Mouse (Mus musculus): Measurements from ENCODE around the gene Fam104a. TPM values are rescaled to one million over a fixed set of nuclear protein-coding genes. Genes with fewer than 3 reads are reported as not detected.

Gene Fam104a
- polyA plus RNA-seq, 1 experiment from 2014 or later: 53.7 TPM

DNA sequence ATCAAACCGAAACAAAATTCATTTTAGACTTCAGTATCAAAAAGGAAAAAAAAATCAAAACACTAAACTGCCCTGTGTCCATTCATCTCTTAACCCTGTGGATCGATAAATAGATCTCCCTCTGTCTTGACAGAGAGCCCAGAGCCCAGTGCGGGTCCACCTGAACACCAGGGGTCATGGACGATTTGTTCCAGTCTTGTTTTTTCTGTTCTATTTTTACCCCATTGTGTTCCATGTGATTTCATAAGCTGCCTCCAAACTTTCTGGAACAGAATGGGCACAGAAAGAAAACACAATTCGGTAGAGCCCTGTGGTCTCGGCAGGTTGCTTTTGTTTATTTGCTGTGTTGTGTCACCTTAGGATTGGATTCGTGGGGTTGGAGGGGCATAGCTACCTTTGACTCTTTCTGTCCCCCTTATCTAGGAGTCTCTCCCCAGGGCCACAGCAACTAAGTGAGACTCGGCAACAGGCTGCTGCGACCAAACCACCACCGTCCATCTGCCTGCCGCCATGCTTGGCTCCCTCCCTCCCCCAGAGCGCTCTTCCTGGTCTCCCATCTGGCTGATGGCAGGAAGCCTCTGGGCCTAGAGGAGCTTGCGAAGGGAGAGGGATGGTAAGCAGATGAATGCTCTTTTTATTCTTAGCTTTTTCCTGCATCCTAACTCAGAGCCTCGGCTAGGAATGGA lies 38.6 kb upstream of the Fam104a start:
- ATAC-seq (peak; percentile 9; the same call in 1 of the 2 replicates), DNase-seq (ENCODE audit: low spot score) (peak; percentile 34)
- Histone ChIP-seq H3K4me1 (ENCODE audit: control insufficient read depth, insufficient read depth, low read length) (peaks cover 12% of the 10 kb centered on the region), H3K4me3 (ENCODE audit: low read depth, low read length) (no peak overlapping the region), H3K9me3 (replicated peaks; ENCODE audit: control insufficient read depth, low read length) (no peaks in the 10 kb centered on the region), H3K9ac (ENCODE audit: low read length) (no peak overlapping the region), H3K4me2 (ENCODE audit: low read length) (no peak overlapping the region), H3K36me3 (ENCODE audit: control insufficient read depth, insufficient read depth, low read length) (peaks cover 18% of the 10 kb centered on the region), H3K27ac (ENCODE audit: low read depth, low read length) (no peak overlapping the region), H3K27me3 (replicated peaks; ENCODE audit: control insufficient read depth, insufficient read depth, low read length) (no peaks in the 10 kb centered on the region)
- 72% methylated on average over 14 of the region's 14 CpGs for WGBS

DNA sequence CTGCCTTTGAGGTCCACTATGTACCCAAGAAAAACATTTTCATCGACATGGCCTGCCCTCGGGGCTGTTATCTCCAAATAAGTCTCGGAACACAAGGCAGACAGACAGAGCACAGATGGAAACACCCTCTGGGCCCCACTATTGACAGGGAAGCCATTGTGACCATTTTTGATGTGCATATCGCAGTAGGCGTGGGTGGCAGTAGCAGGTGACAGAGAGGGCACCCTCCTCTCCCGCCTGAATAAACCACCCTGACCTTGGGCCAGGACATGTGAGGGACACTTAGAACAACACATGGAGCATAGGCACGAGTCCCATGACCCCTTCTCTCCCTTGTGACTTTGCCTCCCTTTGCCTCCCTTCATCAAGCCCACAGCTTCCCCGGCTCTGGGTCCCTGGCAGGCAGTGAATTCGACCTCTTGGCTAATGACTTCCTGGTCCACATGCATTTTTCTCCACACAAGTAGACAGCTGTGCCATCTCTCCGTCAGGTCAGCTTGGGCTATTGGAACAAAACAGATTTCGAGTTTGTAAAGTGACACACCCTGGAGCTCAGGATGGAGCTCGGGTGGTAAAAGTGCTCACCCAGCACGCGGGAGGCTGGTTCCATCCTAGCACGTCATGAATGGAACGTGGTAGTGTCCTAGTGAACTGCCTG lies 33.9 kb upstream of the Fam104a start:
- H3K4me3 ChIP-seq (ENCODE audit: low read depth, low read length): no peak overlapping the region
- no peaks in the 10 kb centered on the region for H3K9me3 ChIP-seq (replicated peaks; ENCODE audit: control insufficient read depth, low read length)
- no peaks in the 10 kb centered on the region for H3K27me3 ChIP-seq (replicated peaks; ENCODE audit: control insufficient read depth, insufficient read depth, low read length)
- H3K4me2 ChIP-seq (ENCODE audit: low read length): no peak overlapping the region
- H3K9ac ChIP-seq (ENCODE audit: low read length): no peak overlapping the region
- DNase-seq (ENCODE audit: low spot score) (no peak), ATAC-seq (no peak)
- 77% methylated on average over 16 of the region's 16 CpGs for WGBS
- no peaks in the 10 kb centered on the region for H3K36me3 ChIP-seq (ENCODE audit: control insufficient read depth, insufficient read depth, low read length)
- H3K4me1 ChIP-seq (ENCODE audit: control insufficient read depth, insufficient read depth, low read length): no peaks in the 10 kb centered on the region
- no peak overlapping the region for H3K27ac ChIP-seq (ENCODE audit: low read depth, low read length)

- Histone ChIP-seq H3K27me3 (replicated peaks; ENCODE audit: control insufficient read depth, insufficient read depth, low read length) (no peaks in the 10 kb centered on the region), H3K4me2 (ENCODE audit: low read length) (no peak overlapping the region), H3K9ac (ENCODE audit: low read length) (no peak overlapping the region), H3K27ac (ENCODE audit: low read depth, low read length) (no peak overlapping the region), H3K4me1 (ENCODE audit: control insufficient read depth, insufficient read depth, low read length) (no peaks in the 10 kb centered on the region), H3K9me3 (replicated peaks; ENCODE audit: control insufficient read depth, low read length) (no peaks in the 10 kb centered on the region), H3K4me3 (ENCODE audit: low read depth, low read length) (no peak overlapping the region), H3K36me3 (ENCODE audit: control insufficient read depth, insufficient read depth, low read length) (no peaks in the 10 kb centered on the region)
- ATAC-seq (no peak), DNase-seq (ENCODE audit: low spot score) (no peak)
- 87% methylated on average over 2 of the region's 2 CpGs for WGBS
Observed at GRCm38 (mm10) chr11:113716132-113716531, 32.2 kb upstream of the Fam104a start.

DNA sequence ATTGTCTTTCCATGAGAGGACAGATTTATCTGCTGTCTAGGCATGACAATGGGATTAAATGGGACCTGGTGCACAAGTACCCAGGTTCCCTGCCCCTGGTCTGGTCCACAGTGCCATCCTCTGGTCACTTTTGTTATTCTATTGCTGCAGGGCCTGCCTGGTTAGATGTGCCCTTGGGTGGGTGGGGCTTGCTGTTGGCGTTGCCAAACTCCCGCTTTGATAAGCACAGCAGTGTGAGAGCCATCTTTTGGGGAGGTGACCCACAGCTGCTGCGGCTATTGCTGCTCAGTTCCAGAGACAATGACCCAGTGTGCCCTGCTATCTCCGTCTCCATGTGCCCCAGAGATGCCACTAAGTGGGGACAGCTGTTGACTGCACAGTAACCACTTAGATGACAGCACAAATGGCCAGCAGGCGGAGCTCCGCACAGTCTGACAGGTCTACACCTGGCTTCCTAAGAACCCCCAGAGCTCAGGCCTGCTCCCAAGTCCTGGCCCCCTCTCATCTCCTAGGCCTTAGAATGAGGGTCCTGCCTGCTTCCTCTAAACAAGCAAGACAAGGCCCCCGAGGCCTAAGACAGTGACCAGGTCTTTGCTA lies 31.2 kb upstream of the Fam104a start:
- Histone ChIP-seq H3K27ac (ENCODE audit: low read depth, low read length) (no peak overlapping the region), H3K27me3 (replicated peaks; ENCODE audit: control insufficient read depth, insufficient read depth, low read length) (no peaks in the 10 kb centered on the region), H3K36me3 (ENCODE audit: control insufficient read depth, insufficient read depth, low read length) (no peaks in the 10 kb centered on the region), H3K4me1 (ENCODE audit: control insufficient read depth, insufficient read depth, low read length) (peaks cover 7% of the 10 kb centered on the region), H3K4me3 (ENCODE audit: low read depth, low read length) (no peak overlapping the region), H3K9ac (ENCODE audit: low read length) (no peak overlapping the region), H3K4me2 (ENCODE audit: low read length) (no peak overlapping the region), H3K9me3 (replicated peaks; ENCODE audit: control insufficient read depth, low read length) (no peaks in the 10 kb centered on the region)
- DNase-seq (ENCODE audit: low spot score) (no peak), ATAC-seq (no peak)
- 70% methylated on average over 7 of the region's 7 CpGs for WGBS

GRCm38 (mm10) chr11:113711061-113711460 lies 27.1 kb upstream of the Fam104a start:
- Histone ChIP-seq H3K9me3 (replicated peaks; ENCODE audit: control insufficient read depth, low read length) (no peaks in the 10 kb centered on the region), H3K36me3 (ENCODE audit: control insufficient read depth, insufficient read depth, low read length) (0 out of 2 replicates have a peak, but pooled peaks cover 3% of the 10 kb centered on the region), H3K4me2 (ENCODE audit: low read length) (no peak overlapping the region), H3K27me3 (replicated peaks; ENCODE audit: control insufficient read depth, insufficient read depth, low read length) (no peaks in the 10 kb centered on the region), H3K9ac (ENCODE audit: low read length) (no peak overlapping the region), H3K4me3 (ENCODE audit: low read depth, low read length) (no peak overlapping the region), H3K4me1 (ENCODE audit: control insufficient read depth, insufficient read depth, low read length) (peaks cover 15% of the 10 kb centered on the region), H3K27ac (ENCODE audit: low read depth, low read length) (no peak overlapping the region)
- DNase-seq (ENCODE audit: low spot score) (no peak), ATAC-seq (no peak)
- 62% methylated on average over 1 of the region's 1 CpGs for WGBS

DNA sequence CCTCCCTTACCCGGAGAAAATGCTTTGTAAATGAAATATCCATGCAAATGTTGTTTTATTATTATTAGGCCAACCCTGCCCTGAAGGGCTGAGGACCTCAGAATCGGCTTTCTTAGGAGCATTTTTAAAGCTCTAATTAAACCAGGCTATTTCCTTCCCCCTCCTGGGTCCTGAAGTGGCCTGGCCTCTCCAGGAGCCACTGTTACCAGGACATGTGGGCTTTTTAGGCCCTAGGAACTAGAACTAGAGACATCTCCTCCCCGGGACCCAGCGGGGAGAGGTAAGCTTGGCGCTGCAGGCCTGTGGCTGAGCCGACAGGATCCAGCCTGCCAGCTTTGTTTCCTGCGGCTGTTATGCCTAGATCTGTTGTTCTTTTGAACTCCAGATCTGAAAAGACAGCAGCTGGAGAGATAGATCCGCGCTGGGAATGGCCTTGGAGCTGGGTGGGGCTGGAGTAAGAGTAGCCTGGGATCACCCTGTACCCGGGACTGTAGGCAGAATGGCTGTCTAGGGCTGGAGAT lies 26.4 kb upstream of the Fam104a start:
- under 1% methylated on average over 10 of the region's 10 CpGs for WGBS
- peaks cover 15% of the 10 kb centered on the region for H3K4me1 ChIP-seq (ENCODE audit: control insufficient read depth, insufficient read depth, low read length)
- H3K27me3 ChIP-seq (replicated peaks; ENCODE audit: control insufficient read depth, insufficient read depth, low read length): no peaks in the 10 kb centered on the region
- H3K36me3 ChIP-seq (ENCODE audit: control insufficient read depth, insufficient read depth, low read length): 0 out of 2 replicates have a peak, but pooled peaks cover 3% of the 10 kb centered on the region
- peak overlapping the region; percentile 70; the same call in 1 of the 2 replicates for H3K27ac ChIP-seq (ENCODE audit: low read depth, low read length)
- DNase-seq (ENCODE audit: low spot score) (peak; percentile 70), ATAC-seq (peak; percentile 33)
- H3K9me3 ChIP-seq (replicated peaks; ENCODE audit: control insufficient read depth, low read length): no peaks in the 10 kb centered on the region
- H3K4me3 ChIP-seq (ENCODE audit: low read depth, low read length): no peak overlapping the region
- peak overlapping the region; percentile 55 for H3K9ac ChIP-seq (ENCODE audit: low read length)
- H3K4me2 ChIP-seq (ENCODE audit: low read length): peak overlapping the region; percentile 24; the same call in 1 of the 2 replicates

DNA sequence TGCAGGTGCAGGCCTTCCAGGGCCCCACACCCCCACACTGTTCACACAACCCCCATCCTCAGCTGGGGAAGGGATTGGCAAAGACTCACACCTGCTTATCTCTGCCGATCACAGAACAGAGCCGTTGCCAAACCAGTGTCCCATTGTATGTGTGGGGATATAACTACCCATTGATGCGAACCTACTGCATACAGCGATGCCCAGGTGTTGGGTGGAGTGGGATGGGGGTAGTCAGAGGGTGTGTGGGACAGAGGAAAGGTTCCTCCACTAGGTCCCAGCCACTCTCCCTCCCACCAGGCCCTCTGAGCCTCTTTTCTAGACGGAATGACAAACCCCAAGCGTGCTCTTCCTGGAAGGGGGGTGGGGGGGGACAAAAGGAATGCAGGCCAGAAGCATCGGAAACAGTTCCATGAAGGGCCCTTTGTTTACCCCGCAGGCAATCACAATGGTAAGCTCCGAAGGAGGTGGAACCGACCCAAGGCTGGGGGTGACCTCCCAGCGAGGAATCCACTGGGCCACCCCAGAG lies 25.8 kb upstream of the Fam104a start, which contains the start of gene Cpsf4l:
Gene Cpsf4l (minus strand): TSS at position 287 of the 526 bp plus-strand sequence.
- H3K4me3 ChIP-seq (ENCODE audit: low read depth, low read length): no peak within 1 kb of the TSS
- peak within 1 kb of the TSS; percentile 55 for H3K9ac ChIP-seq (ENCODE audit: low read length)
- no peaks in the 10 kb centered on the region for H3K9me3 ChIP-seq (replicated peaks; ENCODE audit: control insufficient read depth, low read length)
- ATAC-seq (peak; percentile 56), DNase-seq (ENCODE audit: low spot score) (peak; percentile 40)
- H3K27ac ChIP-seq (ENCODE audit: low read depth, low read length): peak within 1 kb of the TSS; percentile 70; the same call in 1 of the 2 replicates
- 0 out of 2 replicates have a peak, but pooled peaks cover 3% of the 10 kb centered on the region for H3K36me3 ChIP-seq (ENCODE audit: control insufficient read depth, insufficient read depth, low read length)
- H3K4me2 ChIP-seq (ENCODE audit: low read length): peak within 1 kb of the TSS; percentile 24; the same call in 1 of the 2 replicates
- H3K27me3 ChIP-seq (replicated peaks; ENCODE audit: control insufficient read depth, insufficient read depth, low read length): no peaks in the 10 kb centered on the region
- peaks cover 15% of the 10 kb centered on the region for H3K4me1 ChIP-seq (ENCODE audit: control insufficient read depth, insufficient read depth, low read length)
- 3% methylated on average over 11 of the region's 11 CpGs for WGBS

DNA sequence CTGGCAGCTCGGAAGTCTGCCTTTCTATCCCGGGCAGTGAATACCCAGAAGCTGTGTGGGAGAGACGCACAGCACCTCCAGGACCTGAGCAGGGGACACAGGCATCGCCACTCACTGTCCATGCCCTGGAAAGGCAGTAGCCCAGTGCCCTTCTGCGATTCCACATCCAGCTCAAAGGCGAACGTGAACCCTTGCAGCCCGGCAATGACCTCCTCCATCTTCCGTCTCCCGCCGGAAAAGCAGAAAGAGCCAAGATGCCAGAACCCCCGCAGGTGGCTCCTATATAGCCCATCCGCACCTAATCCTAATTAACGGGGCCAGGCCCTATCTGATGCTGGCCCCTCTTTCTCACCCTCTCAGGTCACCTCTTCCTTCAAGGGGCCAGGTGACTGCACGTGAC lies 25.3 kb upstream of the Fam104a start:
- Histone ChIP-seq H3K9me3 (replicated peaks; ENCODE audit: control insufficient read depth, low read length) (no peaks in the 10 kb centered on the region), H3K36me3 (ENCODE audit: control insufficient read depth, insufficient read depth, low read length) (0 out of 2 replicates have a peak, but pooled peaks cover 3% of the 10 kb centered on the region), H3K9ac (ENCODE audit: low read length) (no peak overlapping the region), H3K4me3 (ENCODE audit: low read depth, low read length) (no peak overlapping the region), H3K4me1 (ENCODE audit: control insufficient read depth, insufficient read depth, low read length) (peaks cover 15% of the 10 kb centered on the region), H3K27me3 (replicated peaks; ENCODE audit: control insufficient read depth, insufficient read depth, low read length) (no peaks in the 10 kb centered on the region), H3K27ac (ENCODE audit: low read depth, low read length) (no peak overlapping the region), H3K4me2 (ENCODE audit: low read length) (no peak overlapping the region)
- ATAC-seq (peak; percentile 9; the same call in 1 of the 2 replicates), DNase-seq (ENCODE audit: low spot score) (no peak)
- WGBS: 14% methylated on average over 15 of the region's 15 CpGs

Measured in forebrain, embryonic 14.5 days (tissue).